Mouse (Mus musculus): ENCODE data around the gene Tchp. TPM values are rescaled to one million over a fixed set of nuclear protein-coding genes. Genes with fewer than 3 reads are reported as not detected.

Gene Tchp
- total RNA-seq, 1 experiment: 20.6 TPM

DNA sequence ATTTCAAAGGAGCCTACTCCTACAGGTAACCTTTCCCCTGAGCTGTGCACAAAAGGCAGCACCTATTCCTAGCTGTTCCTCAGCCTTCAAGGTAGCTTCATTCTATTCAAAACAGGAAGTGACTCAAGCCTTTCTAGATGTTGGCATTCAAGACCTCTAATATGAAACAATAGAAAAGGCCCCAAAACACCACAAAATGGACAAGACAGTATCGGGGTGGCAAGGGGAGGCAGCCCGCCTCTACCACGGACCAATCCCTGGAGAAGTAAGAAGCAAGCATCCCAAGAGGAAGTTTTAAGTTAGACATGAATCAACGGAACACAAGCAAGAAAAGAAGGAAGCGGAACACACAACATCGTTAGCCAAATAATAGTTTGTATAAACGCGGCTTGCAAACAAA lies 64.2 kb downstream of the Tchp start:
- Histone ChIP-seq H3K9me3 (ENCODE audit: control insufficient read depth, insufficient read depth, low read depth, low read length) (no peaks in the 10 kb centered on the region), H3K27ac (ENCODE audit: insufficient read depth, low read depth, low read length, poor library complexity, severe bottlenecking) (no peak overlapping the region), H3K9ac (ENCODE audit: insufficient read depth, low read depth, low read length, poor library complexity, severe bottlenecking) (no peak overlapping the region), H3K36me3 (ENCODE audit: control insufficient read depth, insufficient read depth, low read length, poor library complexity, severe bottlenecking) (no peaks in the 10 kb centered on the region; the same call in 1 of the 2 replicates), H3K4me3 (ENCODE audit: insufficient read depth in 1 of 2, low read depth in 1 of 2, low read length in 2 of 2, poor library complexity in 1 of 2, severe bottlenecking in 1 of 2) (peak overlapping the region; percentile 76 to 95; a peak in 1 of 4 replicates), H3K4me1 (ENCODE audit: control insufficient read depth in 2 of 2, insufficient read depth in 2 of 2, low read length in 2 of 2, poor library complexity in 1 of 2) (peaks cover 4 to 16% of the 10 kb centered on the region in 2 experiments; a peak in 2 of 4 replicates)
- in situ Hi-C loops (cut with MboI; ENCODE audit: low sequenced_read_pairs in 2 of 2, unreplicated experiment in 2 of 2): no loop called here
- no peak for TF ChIP-seq HCFC1 (IDR thresholded peaks at IDR 0.05; ENCODE audit: borderline replicate concordance, insufficient read depth, low read length)
- TF ChIP-seq CHD2 (IDR thresholded peaks at IDR 0.05; ENCODE audit: low read depth, low read length): no peak
- no peak for TF ChIP-seq MAFK (IDR thresholded peaks at IDR 0.05; ENCODE audit: insufficient read depth, low read depth, low read length)
- TF ChIP-seq ZC3H11A (IDR thresholded peaks at IDR 0.05; ENCODE audit: borderline replicate concordance, low read depth, low read length): no peak
- no peak for TF ChIP-seq ZNF384 (IDR thresholded peaks at IDR 0.05; ENCODE audit: low read depth, low read length)
- DNase-seq (ENCODE audit: low read depth, low spot score): no peak

Other genes with a start within 250 kb of the Tchp start
- 1.2 and 2.2 TPM in 2 replicates for gene Fam222a, start 139.7 kb upstream of the Tchp start, total RNA-seq (2012; rRNA removed)
- gene Trpv4, start 49.3 kb upstream of the Tchp start, total RNA-seq (2012; rRNA removed): 1.4 and 3.5 TPM in 2 replicates
- 15.6 and 17.2 TPM in 2 replicates for gene Gltp, start 16.8 kb upstream of the Tchp start, total RNA-seq (2012; rRNA removed)
- gene Ankrd13a, start 66.9 kb downstream of the Tchp start, total RNA-seq (2012; rRNA removed): 62.4 and 66.4 TPM in 2 replicates
- 29.8 and 30.3 TPM in 2 replicates for gene Git2, start 67.8 kb downstream of the Tchp start, total RNA-seq (2012; rRNA removed)
- gene 1500011B03Rik, start 115.7 kb downstream of the Tchp start, total RNA-seq (2012; rRNA removed): 103 and 139 TPM in 2 replicates
- gene 4930519G04Rik, start 145.9 kb downstream of the Tchp start, total RNA-seq (2012; rRNA removed): not detected in 2 replicates
- 0.05 TPM in 1 of 2 replicates, not detected in the other for gene Gm9936, start 150.9 kb downstream of the Tchp start, total RNA-seq (2012; rRNA removed)
- gene Oasl2, start 189.2 kb downstream of the Tchp start, total RNA-seq (2012; rRNA removed): 0.85 and 1.1 TPM in 2 replicates
- gene Oasl1, start 215.5 kb downstream of the Tchp start, total RNA-seq (2012; rRNA removed): 0.27 and 0.95 TPM in 2 replicates
- 16.7 and 24.4 TPM in 2 replicates for gene 2210016L21Rik, start 234.4 kb downstream of the Tchp start, total RNA-seq (2012; rRNA removed)

Measured in ES-E14 (cell line).